Mouse (Mus musculus): Measurements from ENCODE around the gene Hist2h3c1.
"Not testable (repeated sequence)": the region's sequence is repeated elsewhere in the genome, so short reads cannot be mapped to it uniquely, and the experiment has no call there.

The Hist2h3c1 gene

DNA sequence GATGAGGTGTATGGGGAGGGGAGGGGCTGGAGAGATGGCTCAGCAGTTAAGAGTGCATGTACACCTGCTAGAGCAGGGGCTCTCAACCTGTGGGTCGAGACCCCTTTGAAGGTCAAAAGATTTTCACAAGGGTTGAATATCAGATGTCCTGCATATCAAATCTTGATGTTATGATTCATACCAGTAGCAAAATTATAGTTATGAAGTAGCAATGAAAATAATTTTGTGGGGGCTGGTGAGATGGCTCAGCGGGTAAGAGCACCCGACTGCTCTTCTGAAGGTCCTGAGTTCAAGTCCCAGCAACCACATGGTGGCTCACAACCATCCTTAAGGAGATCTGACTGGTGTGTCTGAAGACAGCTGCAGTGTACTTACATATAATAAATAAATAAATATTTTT is 44.2 kb downstream of the Hist2h3c1 start:
- not testable (repeated sequence) for DNase-seq

DNA sequence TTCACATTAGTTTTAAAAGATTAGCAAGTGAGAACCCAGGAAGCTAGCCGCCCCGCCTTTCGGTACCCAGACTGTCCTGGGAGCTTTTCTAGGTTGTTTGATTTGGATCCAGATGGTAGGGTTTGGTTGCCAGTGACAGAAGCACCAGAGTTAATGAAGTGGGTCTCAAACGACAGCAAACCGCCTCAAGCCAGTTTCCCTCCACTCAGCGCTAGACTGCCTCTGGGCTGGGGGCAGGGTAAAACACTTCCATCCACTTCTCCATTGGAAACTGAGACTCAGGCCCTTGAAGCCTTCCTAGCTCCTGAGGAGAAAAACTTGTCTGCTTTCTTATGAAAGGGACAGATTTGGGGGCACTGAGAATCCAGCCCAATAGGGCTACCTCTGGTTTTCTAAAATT is 46.2 kb downstream of the Hist2h3c1 start:
- DNase-seq = no peak

- DNase-seq = no peak
These were observed 46.9 kb downstream of the Hist2h3c1 start for GRCm38 (mm10) chr3:96293368-96293767.

- DNase-seq = no peak
These were observed 47.3 kb downstream of the Hist2h3c1 start, which contains the start of gene Fcgr1 for GRCm38 (mm10) chr3:96293787-96294186. Fcgr1 (minus strand) TSS chr3:96293969.

Data from kidney, postnatal 25 days (tissue).